Mouse (Mus musculus) cerebellum, adult (tissue): Measurements from ENCODE around the gene Epha4.

Experiments used
- ATAC-seq: cut with Nextera tagmentation; 2 replicates; pipeline ENCODE4 v1.9.2; 2017; ENCODE audit warnings: mild to moderate bottlenecking, moderate library complexity, mixed read lengths; ENCODE audit not compliant: insufficient number of reproducible peaks, low FRiP score, low TSS enrichment

Gene Epha4

GRCm38 (mm10) chr1:77514963-77515650 is at the start of gene Epha4:
Epha4 (minus strand) TSS chr1:77515088.
- ATAC-seq = peak; percentile 47; the same call in 1 of the 2 replicates

DNA sequence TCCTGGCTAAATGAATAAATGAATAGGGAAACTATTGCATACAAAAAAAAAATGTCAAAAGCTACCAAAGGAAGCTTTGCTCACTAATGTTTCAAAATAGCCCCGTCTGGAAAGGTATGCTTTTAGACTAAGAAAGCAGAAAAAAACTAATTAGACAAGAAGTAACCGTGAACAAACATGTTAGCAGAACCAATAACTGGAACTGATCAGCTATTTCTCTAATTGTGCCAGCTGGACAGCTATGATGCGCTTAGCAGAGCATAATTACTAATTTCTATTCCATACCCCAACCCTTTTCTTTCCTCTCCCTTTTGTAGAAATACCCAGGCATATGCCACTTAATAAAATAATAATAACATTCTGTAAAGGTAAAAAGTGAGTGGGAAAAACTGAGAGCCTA is 41.3 kb upstream of the Epha4 start:
- ATAC-seq = no peak

- no peak for ATAC-seq
Observed at GRCm38 (mm10) chr1:77551927-77552326, 37.0 kb upstream of the Epha4 start.

DNA sequence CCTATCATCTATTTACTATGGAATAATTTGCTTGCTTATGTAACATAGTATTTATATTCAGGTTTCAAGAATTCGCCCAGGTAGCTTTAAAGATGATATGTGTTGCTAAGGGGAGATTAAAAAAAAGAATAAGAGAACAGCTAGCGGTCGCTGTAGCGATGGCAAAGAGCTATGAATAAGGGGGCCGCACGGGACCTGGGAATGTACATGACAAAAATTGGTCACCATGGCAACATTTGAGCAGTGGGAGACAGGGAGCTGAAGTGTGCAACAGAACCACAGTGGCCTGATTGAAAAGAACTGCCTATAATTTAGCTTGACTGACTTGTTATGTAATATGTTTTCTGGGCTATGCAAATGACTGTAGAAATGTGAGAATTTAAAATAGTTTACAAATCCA is 30.8 kb upstream of the Epha4 start:
- ATAC-seq = no peak

DNA sequence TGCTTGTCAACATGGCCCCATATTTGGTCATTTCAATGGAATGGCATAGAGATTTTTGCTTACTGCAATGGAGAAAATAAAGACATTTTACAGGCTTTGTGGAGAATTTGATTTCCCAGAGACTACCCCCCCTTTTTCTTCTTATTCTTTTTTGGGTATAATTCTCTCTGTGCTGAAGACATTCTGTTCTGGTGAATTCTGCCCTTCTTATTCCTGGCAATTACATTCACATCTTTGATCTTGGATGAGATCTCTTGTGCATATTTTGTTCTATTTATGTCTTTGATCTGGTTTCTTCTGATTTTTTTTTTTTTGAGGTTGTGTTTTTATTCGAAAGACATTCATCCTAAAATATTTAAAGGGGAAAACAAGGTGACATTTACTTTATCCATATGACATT is 30.1 kb upstream of the Epha4 start:
- ATAC-seq = no peak

DNA sequence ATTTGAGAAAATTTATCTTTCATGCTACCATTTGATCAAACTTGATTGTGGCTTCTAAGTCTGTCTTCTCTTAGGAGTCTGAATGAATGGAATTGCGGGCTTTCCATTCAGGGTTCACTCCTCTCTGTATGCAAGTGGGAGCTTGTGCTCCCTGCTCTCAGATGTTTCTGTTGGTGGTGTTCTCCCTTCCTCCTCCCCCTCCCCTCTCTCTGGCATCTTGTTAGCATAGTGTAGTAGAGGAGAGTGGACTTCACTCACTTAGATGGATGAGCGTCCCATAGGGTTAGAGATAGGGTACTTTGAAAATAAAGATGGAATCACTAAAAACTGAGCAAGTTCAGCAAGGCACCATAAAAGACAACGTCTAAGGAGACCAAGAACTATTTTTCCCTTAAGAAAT is 29.4 kb upstream of the Epha4 start:
- no peak for ATAC-seq

GRCm38 (mm10) chr1:77539945-77540344 is 25.1 kb upstream of the Epha4 start:
- no peak for ATAC-seq

- no peak for ATAC-seq
Observed at GRCm38 (mm10) chr1:77538559-77538958, 23.7 kb upstream of the Epha4 start.

- no peak for ATAC-seq
Observed at GRCm38 (mm10) chr1:77535905-77536304, 21.0 kb upstream of the Epha4 start.

GRCm38 (mm10) chr1:77532576-77533183 is 17.8 kb upstream of the Epha4 start:
- ATAC-seq = no peak

DNA sequence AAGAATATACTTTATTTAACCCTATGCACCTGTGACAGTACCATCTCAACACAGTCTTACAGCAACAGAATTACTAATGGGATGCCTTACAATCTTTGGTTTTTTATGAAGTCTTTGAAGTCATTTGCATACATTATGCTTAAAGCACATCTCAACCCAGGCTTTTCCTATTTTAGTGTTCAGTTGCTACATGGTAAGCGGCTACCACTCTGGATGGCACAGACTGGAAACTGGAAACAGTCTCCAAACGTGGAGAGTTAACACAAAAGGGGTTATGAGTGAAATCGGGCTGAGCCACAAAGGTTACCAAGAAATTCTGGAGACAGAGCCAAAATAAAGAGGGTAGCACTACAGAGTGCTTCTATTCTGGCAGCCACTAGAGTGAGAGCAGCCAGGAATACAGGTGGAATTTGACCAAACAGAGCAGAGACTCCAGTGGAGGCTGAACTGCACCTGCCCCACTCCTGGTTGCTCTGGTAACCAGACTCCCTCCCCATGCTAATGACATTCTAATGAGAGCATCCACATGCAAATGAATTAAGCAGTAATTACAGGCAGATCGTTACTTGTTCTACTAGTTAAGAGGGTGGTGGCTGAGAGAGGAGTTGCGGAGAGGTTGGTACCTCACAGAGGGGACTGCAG is 17.2 kb upstream of the Epha4 start:
- ATAC-seq = no peak

DNA sequence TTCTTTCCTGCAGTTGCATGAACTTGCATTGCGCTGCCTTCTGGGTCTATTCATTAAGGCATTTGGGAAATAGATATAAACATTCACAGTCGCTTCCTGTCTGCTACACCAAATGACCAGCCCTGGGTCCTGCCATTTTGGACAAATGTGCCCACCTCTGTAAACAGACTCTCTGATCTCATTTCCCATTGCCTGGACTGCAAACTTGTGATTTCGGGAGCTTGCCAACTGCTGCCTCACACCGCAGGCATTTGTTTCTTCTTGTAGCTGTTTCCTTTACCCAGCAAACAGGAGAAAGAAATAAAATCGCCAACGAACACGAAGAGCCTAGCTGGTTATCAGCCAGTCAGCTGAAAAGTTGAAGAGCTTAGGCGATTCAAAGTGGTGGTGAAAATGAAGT is 10.2 kb upstream of the Epha4 start:
- ATAC-seq = no peak

GRCm38 (mm10) chr1:77523354-77523753 is 8.5 kb upstream of the Epha4 start:
- ATAC-seq = no peak

DNA sequence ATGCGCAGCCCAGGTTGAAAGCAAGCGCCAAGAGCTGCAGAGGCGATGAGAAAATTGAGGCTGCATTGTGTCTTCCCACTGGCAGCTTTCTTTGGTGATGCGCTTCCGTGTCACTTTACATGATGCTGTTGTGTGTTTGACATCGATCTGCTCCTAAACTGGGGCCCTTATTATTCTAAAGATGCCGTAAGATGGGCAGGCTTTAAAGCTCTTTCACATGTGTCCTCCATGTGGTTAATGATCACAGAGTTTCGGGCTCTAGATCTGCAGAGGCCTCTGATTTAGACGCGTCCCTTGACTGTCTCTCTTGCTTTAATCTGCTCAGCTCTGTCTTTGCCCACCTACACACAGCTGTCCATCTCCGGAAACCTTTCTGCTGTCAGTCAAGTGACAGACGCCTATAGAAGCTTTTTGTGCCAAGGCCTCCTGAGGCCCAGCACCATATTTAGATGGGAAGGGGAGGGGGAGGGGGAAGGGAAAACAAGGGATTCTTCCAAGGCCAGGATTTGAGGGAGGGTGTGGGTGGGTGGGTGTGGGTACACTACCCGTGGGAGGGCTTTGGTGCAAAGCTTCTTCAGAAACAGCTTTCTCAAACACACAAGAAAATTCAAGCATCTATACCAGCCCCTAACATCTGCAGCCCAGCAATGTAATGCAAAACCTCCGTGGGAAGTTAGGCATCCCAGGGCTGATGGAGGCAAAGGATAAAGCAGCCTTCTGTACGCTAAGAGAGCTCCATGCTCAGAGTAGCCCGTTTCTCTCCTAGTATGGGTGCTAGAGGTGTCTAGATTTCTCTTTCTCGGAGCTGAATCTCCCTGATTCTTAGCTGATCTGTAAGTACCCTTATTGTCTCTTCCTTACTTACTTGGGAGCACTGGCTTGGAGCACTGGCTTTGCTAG is 7.0 kb upstream of the Epha4 start:
- no peak for ATAC-seq

DNA sequence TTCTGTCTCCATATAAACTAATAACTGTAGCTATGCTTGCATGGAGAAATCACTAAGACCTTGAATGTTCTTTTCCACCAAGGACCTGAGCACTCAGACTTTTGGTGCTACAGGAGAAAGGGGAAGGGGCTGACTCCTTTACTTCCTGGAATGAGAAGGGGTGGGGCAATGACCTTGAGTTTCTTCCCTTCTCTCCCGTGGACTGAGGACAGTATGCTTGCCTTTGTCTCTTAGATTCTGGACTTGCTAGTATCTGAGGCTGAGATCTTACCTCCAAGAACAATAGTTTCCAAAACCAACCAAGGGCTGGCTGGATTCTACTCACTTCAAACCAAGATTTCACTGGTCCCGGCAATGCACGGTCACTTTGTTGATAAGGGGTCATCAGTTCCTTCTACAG is 3.8 kb upstream of the Epha4 start:
- ATAC-seq = no peak

DNA sequence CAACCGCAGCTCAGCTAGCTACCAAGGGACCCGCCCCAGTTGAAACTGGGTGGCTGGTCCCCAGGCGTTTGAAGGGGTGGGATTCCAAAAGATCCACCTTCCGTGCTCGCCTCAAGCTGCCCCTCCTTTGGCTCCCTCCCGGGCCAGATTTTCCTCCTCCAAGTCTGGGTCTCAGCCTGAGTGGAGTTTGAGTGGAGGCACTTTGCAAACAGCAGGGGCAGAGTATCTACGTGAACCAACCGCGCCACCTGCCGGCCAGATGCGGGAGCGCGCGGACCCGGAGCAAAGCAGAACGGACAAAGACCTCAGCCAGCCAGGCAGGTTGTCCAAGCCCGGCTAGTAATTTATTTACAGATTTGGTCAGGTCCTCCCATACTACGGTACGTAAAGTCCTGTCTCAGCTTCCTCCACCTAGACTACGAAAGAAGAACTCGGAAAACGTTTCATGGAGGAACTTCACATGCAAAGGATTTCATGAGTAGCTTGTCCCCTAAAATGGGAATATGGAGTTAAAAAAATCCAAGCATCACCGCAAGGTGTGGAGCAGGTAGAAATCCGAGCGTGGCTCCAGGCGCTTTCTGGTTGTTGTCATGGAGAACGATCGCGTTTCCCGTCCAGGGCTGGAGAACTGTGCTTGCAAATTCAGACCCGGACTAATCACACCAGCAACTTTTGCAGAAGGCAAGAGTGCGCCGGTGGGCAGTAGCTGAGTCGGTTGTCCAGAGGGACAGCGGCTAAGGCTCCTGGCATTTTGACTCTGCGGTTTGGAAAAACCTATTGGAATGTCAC is 1.5 kb upstream of the Epha4 start:
- ATAC-seq = peak; percentile 74

DNA sequence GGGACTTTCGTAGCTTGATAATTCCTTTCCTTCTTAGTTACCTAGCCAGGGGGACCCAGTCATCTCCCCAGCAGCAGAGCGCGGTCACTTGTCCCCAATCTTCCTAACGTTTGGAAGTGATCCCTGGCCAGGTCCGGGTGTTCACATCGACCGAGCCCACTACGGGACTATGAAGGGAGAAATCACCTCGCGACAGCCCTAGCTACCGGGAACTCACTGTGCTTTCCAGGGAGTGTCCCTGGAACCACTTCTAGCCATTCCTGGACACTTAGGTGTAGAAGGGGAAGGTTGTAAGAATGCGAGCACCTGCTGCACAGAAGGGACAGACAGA is 728 bp upstream of the Epha4 start:
- ATAC-seq = no peak

GRCm38 (mm10) chr1:77514325-77514962 is 444 bp downstream of the Epha4 start:
- ATAC-seq = no peak

- no peak for ATAC-seq
Observed at GRCm38 (mm10) chr1:77513959-77514324, 946 bp downstream of the Epha4 start.

GRCm38 (mm10) chr1:77513411-77513941 is 1.4 kb downstream of the Epha4 start:
- no peak for ATAC-seq
